Mouse (Mus musculus) CD8-positive naive resting alpha-beta T cell, adult 57 days (primary cell): ENCODE results near the gene Gm43738. TPM values are rescaled to one million over a fixed set of nuclear protein-coding genes. Genes with fewer than 3 reads are reported as not detected.

ENCODE experiments used
- total RNA-seq: library from RNA; stranded (reverse); gene quantifications from one replicate; pipeline ENCODE4 v1.2.4, GENCODE M21; 2023

The Gm43738 gene
- total RNA-seq, result not detected

GRCm38 (mm10) chr3:89100811-89101210 lies at the start of gene Gm43738:
Gene Gm43738, minus strand, starts transcription at chr3:89101099.

GRCm38 (mm10) chr3:89135958-89136357 lies 35.1 kb upstream of the Gm43738 start, which contains the start of gene Pklr:
Gene Pklr, plus strand, starts transcription at chr3:89136142.

GRCm38 (mm10) chr3:89101812-89102494 lies 1.1 kb upstream of the Gm43738 start, which contains the start of gene Fdps:
Gene Fdps, minus strand, starts transcription at chr3:89101959.

GRCm38 (mm10) chr3:89093175-89093574 lies 7.7 kb downstream of the Gm43738 start, which contains the start of gene Rusc1:
Gene Rusc1, minus strand, starts transcription at chr3:89093311.

Other genes starting within 250 kb of the Gm43738 start
- gene Msto1, start 187.1 kb downstream of the Gm43738 start, total RNA-seq, result 14.6 TPM
- 65.3 TPM for gene Ash1l, start 150.5 kb downstream of the Gm43738 start, total RNA-seq
- gene Dap3, start 149.9 kb downstream of the Gm43738 start, total RNA-seq, result 79.8 TPM
- gene Rusc1, start 7.8 kb downstream of the Gm43738 start, total RNA-seq, result 80.4 TPM
- 24.2 TPM for gene Fdps, start 860 bp upstream of the Gm43738 start, total RNA-seq
- not detected for gene Pklr, start 35.0 kb upstream of the Gm43738 start, total RNA-seq
- gene Hcn3, start 59.1 kb upstream of the Gm43738 start, total RNA-seq, result 19.3 TPM
- gene Clk2, start 63.7 kb upstream of the Gm43738 start, total RNA-seq, result 122 TPM
- gene Scamp3, start 76.4 kb upstream of the Gm43738 start, total RNA-seq, result 152 TPM
- 176 TPM for gene Fam189b, start 82.0 kb upstream of the Gm43738 start, total RNA-seq
- gene Gba, start 101.8 kb upstream of the Gm43738 start, total RNA-seq, result 67.9 TPM
- gene Thbs3, start 114.1 kb upstream of the Gm43738 start, total RNA-seq, result 6.5 TPM
- 193 TPM for gene Mtx1, start 126.0 kb upstream of the Gm43738 start, total RNA-seq
- gene Muc1, start 128.0 kb upstream of the Gm43738 start, total RNA-seq, result not detected
- 96.7 TPM for gene Krtcap2, start 144.9 kb upstream of the Gm43738 start, total RNA-seq
- 1.5 TPM for gene Trim46, start 145.2 kb upstream of the Gm43738 start, total RNA-seq
- 72.2 TPM for gene Dpm3, start 158.3 kb upstream of the Gm43738 start, total RNA-seq
- gene Slc50a1, start 169.5 kb upstream of the Gm43738 start, total RNA-seq, result 126 TPM
- gene Efna1, start 180.0 kb upstream of the Gm43738 start, total RNA-seq, result not detected
- not detected for gene Efna3, start 221.9 kb upstream of the Gm43738 start, total RNA-seq
- gene Efna4, start 236.9 kb upstream of the Gm43738 start, total RNA-seq, result not detected
- gene Adam15, start 248.9 kb upstream of the Gm43738 start, total RNA-seq, result 2.8 TPM